Mouse (Mus musculus) heart, embryonic 14.5 days (tissue): ENCODE measurements around the gene Mpzl2. TPM values are rescaled to one million over a fixed set of nuclear protein-coding genes. Genes with fewer than 3 reads are reported as not detected.

Source experiments
- ATAC-seq: fragments of 200-750 bp; cut with Nextera tagmentation; 2 replicates; pipeline ENCODE4 v1.8.0; 2017; ENCODE audit warnings: low read depth, moderate TSS enrichment; ENCODE audit not compliant: insufficient number of reproducible peaks, insufficient read depth, low FRiP score
- H3K27ac ChIP-seq, 2 experiments: fragments of 200-500 bp in 1 of 2; fragments of 300-500 bp in 1 of 2; sonication (generic) in 1 of 2; replicated peaks in 1 of 2; 2 replicates each; pipeline ENCODE4 v1.5.1; 2012 to 2014; ENCODE audit warnings: low read depth in 2 of 2, low read length in 2 of 2, control low read depth in 1 of 2, mild to moderate bottlenecking in 1 of 2, mixed read lengths in 1 of 2; ENCODE audit not compliant: control insufficient read depth in 1 of 2, insufficient read depth in 1 of 2
- H3K27me3 ChIP-seq: fragments of 300-500 bp; sonication (generic); 2 replicates; pipeline ENCODE4 v1.6.1; 2014; ENCODE audit warnings: mild to moderate bottlenecking, low read length, control low read depth; ENCODE audit not compliant: control insufficient read depth, insufficient read depth
- H3K36me3 ChIP-seq: fragments of 300-500 bp; sonication (generic); 2 replicates; pipeline ENCODE4 v1.6.1; 2014; ENCODE audit warnings: mild to moderate bottlenecking, control low read depth, low read length, mixed read lengths; ENCODE audit not compliant: control insufficient read depth, insufficient read depth
- H3K4me1 ChIP-seq, 2 experiments: fragments of 200-500 bp in 1 of 2; fragments of 300-500 bp in 1 of 2; sonication (generic) in 1 of 2; 2 replicates each; pipeline ENCODE4 v1.6.1; 2012 to 2014; ENCODE audit warnings: low read length in 2 of 2, control low read depth in 1 of 2, mixed read lengths in 1 of 2; ENCODE audit not compliant: control insufficient read depth in 2 of 2, insufficient read depth in 2 of 2
- H3K4me2 ChIP-seq: fragments of 300-500 bp; sonication (generic); 2 replicates; pipeline ENCODE4 v1.6.1; 2014; ENCODE audit warnings: mild to moderate bottlenecking, low read length
- H3K4me3 ChIP-seq, 2 experiments: fragments of 200-500 bp in 1 of 2; fragments of 300-500 bp in 1 of 2; sonication (generic) in 1 of 2; 2 replicates each; pipeline ENCODE4 v1.5.1; 2012 to 2014; ENCODE audit warnings: low read length in 2 of 2, mild to moderate bottlenecking in 2 of 2, control low read depth in 1 of 2, low read depth in 1 of 2, moderate library complexity in 1 of 2; ENCODE audit not compliant: control insufficient read depth in 1 of 2, insufficient read depth in 1 of 2
- H3K9ac ChIP-seq: fragments of 300-500 bp; sonication (generic); 2 replicates; pipeline ENCODE4 v1.6.1; 2014; ENCODE audit warnings: mild to moderate bottlenecking, low read length
- H3K9me3 ChIP-seq: fragments of 300-500 bp; sonication (generic); 2 replicates; pipeline ENCODE4 v1.6.1; 2016; ENCODE audit warnings: low read length, control low read depth; ENCODE audit not compliant: control insufficient read depth
- WGBS: fragments of 180-500 bp; shearing (Covaris S2); extraction: QIAGEN DNeasy Blood & Tissue Kit; methylation state at CpG from one replicate; pipeline ENCODE4 v1.1.7; 2014; 5-methylcytosine and 5-hydroxymethylcytosine counted together
- polyA plus RNA-seq: library from polyadenylated mRNA; unstranded; fragments of >200 nt; fragmentation: Nextera tagmentation; extraction: Ambion mirVana; gene quantifications from 2 replicates; pipeline ENCODE4 v1.2.1, GENCODE M21; 2014

Mpzl2 gene
- polyA plus RNA-seq, 1 experiment from 2014 or later, result 1.1 TPM

GRCm38 (mm10) chr9:45062677-45063076 is 23.1 kb downstream of the Mpzl2 start:
- Histone ChIP-seq H3K9me3 (no peaks in the 10 kb centered on the region), H3K4me1 (no peaks in the 10 kb centered on the region), H3K4me3 (no peak overlapping the region), H3K27me3 (peaks cover 25% of the 10 kb centered on the region), H3K27ac (no peak overlapping the region), H3K36me3 (no peaks in the 10 kb centered on the region), H3K9ac (no peak overlapping the region), H3K4me2 (no peak overlapping the region)
- ATAC-seq, result no peak
- WGBS, result 54% methylated on average over 3 of the region's 3 CpGs

- Histone ChIP-seq H3K4me3 (no peak overlapping the region), H3K9me3 (no peaks in the 10 kb centered on the region), H3K27ac (no peak overlapping the region), H3K4me2 (no peak overlapping the region), H3K27me3 (peaks cover 9% of the 10 kb centered on the region), H3K4me1 (no peaks in the 10 kb centered on the region), H3K9ac (no peak overlapping the region), H3K36me3 (no peaks in the 10 kb centered on the region)
- ATAC-seq, result no peak
- 80% methylated on average over 6 of the region's 6 CpGs for WGBS
Measured at GRCm38 (mm10) chr9:45064421-45064820, 24.8 kb downstream of the Mpzl2 start.

GRCm38 (mm10) chr9:45066735-45067134 is 27.1 kb downstream of the Mpzl2 start:
- Histone ChIP-seq H3K36me3 (no peaks in the 10 kb centered on the region), H3K27ac (no peak overlapping the region), H3K4me2 (no peak overlapping the region), H3K9me3 (no peaks in the 10 kb centered on the region), H3K4me3 (no peak overlapping the region), H3K9ac (no peak overlapping the region), H3K27me3 (no peaks in the 10 kb centered on the region; the same call in 1 of the 2 replicates), H3K4me1 (no peaks in the 10 kb centered on the region)
- WGBS, result 81% methylated on average over 4 of the region's 4 CpGs
- ATAC-seq, result no peak

GRCm38 (mm10) chr9:45071800-45072199 is 32.2 kb downstream of the Mpzl2 start:
- Histone ChIP-seq H3K4me1 (no peaks in the 10 kb centered on the region), H3K36me3 (no peaks in the 10 kb centered on the region), H3K27me3 (no peaks in the 10 kb centered on the region), H3K4me3 (no peak overlapping the region), H3K4me2 (no peak overlapping the region), H3K9me3 (no peaks in the 10 kb centered on the region), H3K9ac (no peak overlapping the region), H3K27ac (no peak overlapping the region)
- no peak for ATAC-seq
- 38% methylated on average over 3 of the region's 3 CpGs for WGBS

- no peak overlapping the region for H3K27ac ChIP-seq
- WGBS, result 51% methylated on average over 3 of the region's 3 CpGs
- no peaks in the 10 kb centered on the region for H3K9me3 ChIP-seq
- no peak for ATAC-seq
- H3K9ac ChIP-seq, result no peak overlapping the region
- H3K4me2 ChIP-seq, result no peak overlapping the region
- no peak overlapping the region for H3K4me3 ChIP-seq
- no peaks in the 10 kb centered on the region for H3K4me1 ChIP-seq
- peaks cover 7% of the 10 kb centered on the region for H3K27me3 ChIP-seq
- no peaks in the 10 kb centered on the region for H3K36me3 ChIP-seq
Measured at GRCm38 (mm10) chr9:45077859-45078258, 38.3 kb downstream of the Mpzl2 start.

GRCm38 (mm10) chr9:45079011-45079410 is 39.4 kb downstream of the Mpzl2 start, which contains the start of gene Jaml:
Gene Jaml (plus strand): TSS chr9:45079183.
- Histone ChIP-seq H3K36me3 (no peaks in the 10 kb centered on the region), H3K9ac (no peak within 1 kb of the TSS), H3K27ac (no peak within 1 kb of the TSS), H3K4me3 (no peak within 1 kb of the TSS), H3K27me3 (peaks cover 8% of the 10 kb centered on the region), H3K9me3 (no peaks in the 10 kb centered on the region), H3K4me1 (no peaks in the 10 kb centered on the region), H3K4me2 (no peak within 1 kb of the TSS)
- no peak for ATAC-seq
- WGBS, result 82% methylated on average over 5 of the region's 5 CpGs

GRCm38 (mm10) chr9:45083132-45083531 is 43.5 kb downstream of the Mpzl2 start:
- H3K9me3 ChIP-seq, result no peaks in the 10 kb centered on the region
- H3K36me3 ChIP-seq, result no peaks in the 10 kb centered on the region
- H3K9ac ChIP-seq, result no peak overlapping the region
- H3K4me3 ChIP-seq, result no peak overlapping the region
- no peak overlapping the region for H3K27ac ChIP-seq
- WGBS, result 83% methylated on average over 3 of the region's 3 CpGs
- no peak for ATAC-seq
- no peak overlapping the region for H3K4me2 ChIP-seq
- peaks cover 8% of the 10 kb centered on the region for H3K27me3 ChIP-seq
- H3K4me1 ChIP-seq, result no peaks in the 10 kb centered on the region

- Histone ChIP-seq H3K4me3 (no peak overlapping the region), H3K9me3 (no peaks in the 10 kb centered on the region), H3K27ac (no peak overlapping the region), H3K36me3 (no peaks in the 10 kb centered on the region), H3K4me2 (no peak overlapping the region), H3K27me3 (peaks cover 4% of the 10 kb centered on the region; the same call in 1 of the 2 replicates), H3K9ac (no peak overlapping the region), H3K4me1 (no peaks in the 10 kb centered on the region)
- 66% methylated on average over 5 of the region's 5 CpGs for WGBS
- no peak for ATAC-seq
Measured at GRCm38 (mm10) chr9:45084556-45084955, 45.0 kb downstream of the Mpzl2 start.
